Mouse (Mus musculus) frontal cortex, postnatal 10 days (tissue): Measurements from ENCODE around the gene Dhx9.
"Not testable (repeated sequence)": the region's sequence is repeated elsewhere in the genome, so short reads cannot be mapped to it uniquely, and the experiment has no call there.

Experiments used
- DNase-seq, 2 experiments: peaks; one replicate each; pipeline ENCODE4 v3.0.0; 2022; ENCODE audit warnings: low spot score in 2 of 2, mixed read lengths in 1 of 2

Dhx9 gene

DNA sequence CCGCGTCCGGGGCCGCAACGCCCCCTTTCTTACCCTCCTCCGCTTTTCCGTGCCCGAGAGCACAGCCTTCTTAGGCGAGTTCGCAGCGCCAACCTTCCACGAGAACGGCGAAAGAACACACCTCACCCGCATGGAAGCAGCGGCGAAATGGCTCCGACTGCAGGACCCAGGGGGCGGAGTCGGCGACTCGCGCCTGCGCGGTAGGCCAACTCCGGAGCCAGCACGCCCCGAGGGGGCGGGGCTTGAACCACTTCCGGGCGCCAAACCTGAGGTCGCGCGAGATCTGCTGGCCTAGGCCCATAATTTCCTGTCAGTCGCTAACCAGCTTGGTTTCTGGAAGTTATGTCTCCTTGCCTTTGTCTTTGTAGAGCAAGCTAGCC, at the start of gene Dhx9:
Gene Dhx9 (minus strand): TSS at position 161 of the 380 bp plus-strand sequence.
- DNase-seq, result peak; percentile 96 to 98

DNA sequence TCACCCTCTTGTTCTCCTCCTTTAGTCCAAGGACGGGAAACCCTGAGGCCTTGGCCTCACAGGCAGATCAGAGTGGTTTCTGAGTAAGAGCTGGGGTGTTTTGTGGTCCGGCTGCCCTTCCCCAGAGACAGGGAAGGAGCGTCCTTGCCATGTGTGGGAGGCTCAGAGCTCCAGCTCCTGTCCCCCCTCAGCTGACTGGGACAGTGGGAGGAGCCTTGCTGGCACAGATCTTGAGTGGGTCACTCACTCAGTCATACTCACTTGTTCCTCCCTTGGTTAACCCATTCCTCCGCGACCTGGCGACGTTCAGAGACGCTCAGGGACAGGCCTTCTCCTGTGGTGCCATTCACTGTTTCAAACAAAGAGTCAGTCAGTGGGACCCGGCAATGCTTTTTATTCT, 48.2 kb upstream of the Dhx9 start:
- peak; percentile 37 to 45 for DNase-seq

DNA sequence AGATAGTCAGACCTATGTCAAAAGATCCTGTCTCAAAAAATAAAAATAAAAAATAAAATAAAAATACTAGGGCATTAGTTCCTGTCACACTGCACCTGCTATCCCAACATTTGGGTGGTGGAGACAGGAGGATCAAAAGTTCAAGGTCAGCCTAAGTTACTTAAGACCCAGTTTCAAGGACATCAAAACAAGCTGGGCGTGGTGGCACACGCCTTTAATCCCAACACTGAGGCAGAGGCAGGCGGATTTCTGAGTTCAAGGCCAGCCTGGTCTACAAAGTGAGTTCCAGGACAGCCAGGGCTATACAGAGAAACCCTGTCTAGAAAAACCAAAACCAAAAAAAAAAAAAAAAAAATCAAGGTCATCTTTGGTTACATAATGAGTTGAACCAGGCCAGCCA, 45.4 kb upstream of the Dhx9 start:
- not testable (repeated sequence) for DNase-seq

DNA sequence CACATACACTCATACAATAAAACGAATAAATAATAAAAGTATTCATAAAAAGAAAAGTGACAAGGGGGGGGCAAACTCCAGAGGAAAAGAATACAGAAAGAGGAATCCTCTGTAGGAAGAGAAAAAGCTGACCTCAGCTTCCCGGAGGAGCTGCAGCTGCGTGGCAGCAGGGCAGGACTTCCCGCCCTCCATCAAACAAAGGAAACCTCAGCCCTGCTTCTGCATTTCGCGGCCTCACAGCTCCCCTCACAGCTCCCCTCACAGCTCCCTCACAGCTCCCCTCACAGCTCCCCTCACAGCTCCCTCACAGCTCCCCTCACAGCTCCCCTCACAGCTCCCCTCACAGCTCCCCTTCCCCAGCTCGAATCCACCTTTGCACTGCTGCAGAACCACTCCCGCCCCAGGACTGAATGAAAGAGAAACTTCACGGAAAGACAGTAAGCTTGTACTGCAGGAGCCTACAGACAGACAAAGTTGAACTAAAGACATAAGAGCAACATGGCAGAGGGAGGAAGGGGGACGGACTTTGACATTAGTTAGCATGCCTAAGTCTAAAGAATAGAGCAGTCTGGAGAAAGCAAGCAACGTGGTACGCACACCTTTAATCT, 44.9 kb upstream of the Dhx9 start:
- DNase-seq, result no peak

DNA sequence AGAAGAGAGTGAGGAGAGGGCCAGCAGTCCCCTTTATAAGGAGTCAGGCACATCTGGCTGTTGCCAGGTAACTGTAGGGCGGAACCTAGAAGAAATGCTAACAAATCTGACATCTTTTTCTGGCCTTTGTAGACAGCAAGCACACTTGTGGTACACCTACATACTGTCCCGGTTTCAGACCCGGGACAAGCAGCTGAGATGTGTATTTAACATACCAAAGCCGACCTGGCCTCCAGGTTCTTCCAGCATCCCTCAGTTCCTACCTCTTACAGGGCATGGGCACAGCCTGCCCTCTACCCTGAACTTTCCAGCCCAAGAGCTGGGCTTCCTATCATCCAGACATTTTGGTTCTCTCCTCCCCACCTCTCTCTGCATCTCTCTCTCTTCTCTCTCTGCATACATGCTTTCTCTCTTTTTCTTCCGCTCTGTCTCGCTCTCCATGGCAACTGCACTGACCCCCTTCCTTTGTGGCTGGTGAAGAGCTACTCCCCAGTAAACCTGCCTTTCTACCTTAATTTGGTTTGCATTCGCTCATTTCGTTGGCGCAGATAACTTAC, 44.3 kb upstream of the Dhx9 start:
- no peak for DNase-seq

DNA sequence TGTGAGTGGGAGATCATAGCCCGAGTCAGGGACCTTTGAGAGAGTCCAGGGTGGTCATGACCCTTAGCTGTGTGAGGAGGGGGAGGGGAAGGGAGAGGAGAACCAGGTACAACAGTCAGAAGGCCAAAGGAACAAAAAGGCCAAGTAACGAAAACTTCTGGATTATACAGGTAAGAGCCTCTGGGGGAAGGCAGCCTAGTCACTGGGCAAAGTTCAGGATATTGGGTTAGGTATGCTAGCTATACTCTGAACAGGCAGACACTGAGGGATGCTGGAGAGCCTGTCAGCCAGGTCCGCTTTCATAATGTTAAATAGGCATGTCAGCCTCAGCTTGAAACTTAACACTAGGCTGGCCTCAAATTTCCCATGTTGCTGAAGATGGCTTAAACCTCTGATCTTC, 34.7 kb upstream of the Dhx9 start:
- no peak for DNase-seq

DNA sequence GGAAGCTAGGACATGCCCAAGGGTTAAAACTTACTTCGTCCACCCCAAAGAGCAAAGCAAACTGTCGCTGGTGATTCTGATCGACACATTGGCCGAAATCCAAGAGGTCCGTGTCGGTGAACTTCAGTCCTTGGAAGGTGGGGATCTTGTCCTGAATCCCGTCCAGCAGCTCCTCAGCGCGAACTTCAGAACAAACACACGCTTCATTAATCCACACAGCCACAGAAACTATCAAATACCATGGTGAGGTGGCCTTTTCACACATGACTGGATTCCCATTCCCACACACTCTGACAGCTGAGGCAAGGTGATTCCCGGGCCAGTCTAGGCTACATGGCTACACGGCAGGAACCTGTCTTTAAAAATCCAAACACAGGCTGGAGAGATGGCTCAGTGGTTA, 27.9 kb upstream of the Dhx9 start:
- DNase-seq, result no peak

DNA sequence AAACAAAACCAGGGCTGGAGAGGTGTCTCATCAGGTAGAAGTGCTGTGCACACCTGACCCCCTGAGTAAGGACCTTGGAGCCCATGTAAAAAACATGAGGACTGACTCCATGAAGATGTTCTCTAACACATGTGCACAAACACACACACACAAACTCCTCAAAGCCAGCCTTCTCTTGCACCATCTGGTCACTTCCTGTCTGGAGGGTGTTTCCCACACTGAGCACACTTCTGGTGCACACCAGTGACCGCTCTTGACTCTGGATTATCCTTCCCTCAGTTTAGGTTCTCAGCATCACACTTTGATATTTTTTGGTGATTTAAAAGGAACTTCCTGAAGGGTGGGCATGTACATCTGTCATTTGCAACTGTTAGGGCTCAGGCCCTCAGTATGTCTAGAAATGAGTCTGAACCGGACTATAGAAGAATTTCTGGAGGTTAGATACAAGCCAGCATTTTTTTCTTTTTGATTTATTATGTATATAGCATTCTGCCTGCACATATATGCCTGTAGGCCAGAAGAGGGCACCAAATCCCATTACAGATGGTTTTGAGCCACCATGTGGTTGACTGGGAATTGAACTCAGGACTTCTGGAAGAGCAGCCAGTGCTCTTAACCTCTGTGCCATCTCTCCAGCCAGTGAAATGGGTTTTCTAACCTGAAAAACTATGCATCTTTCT, 23.0 kb upstream of the Dhx9 start:
- DNase-seq, result no peak

DNA sequence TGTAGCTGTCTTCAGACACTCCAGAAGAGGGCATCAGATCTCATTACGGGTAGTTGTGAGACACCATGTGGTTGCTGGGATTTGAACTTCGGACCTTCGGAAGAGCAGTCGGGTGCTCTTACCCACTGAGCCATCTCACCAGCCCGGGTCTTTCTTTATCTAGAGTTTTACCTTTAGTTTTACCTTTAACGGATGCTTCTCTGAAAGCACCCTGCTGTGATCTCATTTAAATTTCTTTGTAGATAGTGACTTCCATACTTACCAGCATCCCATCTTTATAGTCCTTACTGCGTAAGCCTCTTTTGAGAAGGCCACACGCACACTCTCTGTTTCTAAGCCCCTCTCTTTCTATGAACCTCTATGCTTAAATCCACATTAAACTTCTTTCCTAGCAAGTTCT, 22.1 kb upstream of the Dhx9 start:
- DNase-seq, result not testable (repeated sequence)

DNA sequence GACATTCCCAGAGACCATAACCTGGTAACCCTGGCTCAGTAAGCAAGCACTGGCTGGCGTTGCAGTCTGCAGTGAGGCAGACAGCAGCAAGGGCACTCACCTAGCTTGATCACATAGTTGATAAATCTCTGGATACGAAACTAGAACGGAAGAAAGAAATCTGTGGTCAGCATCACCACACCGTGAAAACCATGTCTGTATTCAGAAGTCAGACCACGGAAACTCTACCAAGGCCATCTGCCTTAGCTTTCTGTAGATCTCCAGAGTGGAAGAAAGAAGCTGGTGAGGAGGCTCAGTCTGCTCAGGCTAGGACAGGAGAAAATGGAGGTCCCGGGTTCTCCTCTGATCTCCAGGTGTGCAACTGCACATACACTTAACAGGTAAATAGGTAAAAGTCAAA, 21.6 kb upstream of the Dhx9 start:
- DNase-seq, result no peak

DNA sequence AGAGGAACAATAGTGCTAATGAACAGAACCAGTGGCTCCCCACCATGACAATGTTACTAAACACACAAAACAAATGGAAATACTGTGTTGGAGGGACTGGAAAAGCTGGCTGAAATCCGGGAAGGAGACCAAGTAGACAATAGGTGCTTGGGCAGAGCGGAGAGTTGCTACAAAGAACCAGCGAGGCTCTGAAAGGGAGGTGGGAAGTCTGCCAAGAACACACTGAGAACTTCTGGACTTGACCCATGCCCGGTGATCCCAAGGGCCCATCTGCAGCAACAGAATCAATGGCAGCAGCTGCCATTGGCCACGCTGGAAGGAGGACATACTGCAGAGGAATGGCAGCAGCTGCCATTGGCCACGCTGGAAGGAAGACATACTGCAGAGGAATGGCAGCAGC, 18.8 kb upstream of the Dhx9 start:
- peak; percentile 28 to 56 for DNase-seq

DNA sequence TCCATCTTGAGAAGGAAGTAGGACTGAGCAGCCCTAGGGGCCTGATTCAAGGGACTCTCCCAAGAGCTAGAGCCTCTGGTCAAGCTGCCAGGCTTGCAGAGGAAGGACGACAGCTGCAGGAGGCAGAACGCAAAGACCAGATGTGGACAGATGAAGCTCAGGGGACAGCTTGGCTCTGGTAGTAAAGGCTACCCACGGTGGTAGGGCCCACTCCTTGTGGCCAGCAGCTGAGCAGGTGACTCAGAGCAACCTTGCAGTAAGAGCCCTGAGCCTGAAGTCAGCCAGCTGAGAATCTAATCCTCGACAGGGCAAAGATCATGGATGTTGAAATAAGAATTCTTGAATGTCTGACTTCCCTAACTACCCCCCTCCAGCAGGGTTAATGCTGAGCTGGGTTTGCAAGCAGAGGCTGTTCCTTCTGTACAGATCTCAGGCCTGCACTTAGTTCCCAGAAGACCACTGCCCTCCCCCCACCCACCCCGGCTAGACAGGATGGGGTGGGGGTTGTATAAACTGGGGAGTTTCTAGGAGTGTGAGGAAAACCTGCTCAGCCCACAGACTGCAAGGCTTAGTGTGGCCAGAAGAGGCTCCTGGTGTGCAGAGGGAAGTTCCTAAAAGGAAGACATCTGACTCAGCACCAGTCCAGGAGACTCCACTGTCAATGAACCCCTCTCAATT, 14.3 kb upstream of the Dhx9 start:
- DNase-seq, result no peak

DNA sequence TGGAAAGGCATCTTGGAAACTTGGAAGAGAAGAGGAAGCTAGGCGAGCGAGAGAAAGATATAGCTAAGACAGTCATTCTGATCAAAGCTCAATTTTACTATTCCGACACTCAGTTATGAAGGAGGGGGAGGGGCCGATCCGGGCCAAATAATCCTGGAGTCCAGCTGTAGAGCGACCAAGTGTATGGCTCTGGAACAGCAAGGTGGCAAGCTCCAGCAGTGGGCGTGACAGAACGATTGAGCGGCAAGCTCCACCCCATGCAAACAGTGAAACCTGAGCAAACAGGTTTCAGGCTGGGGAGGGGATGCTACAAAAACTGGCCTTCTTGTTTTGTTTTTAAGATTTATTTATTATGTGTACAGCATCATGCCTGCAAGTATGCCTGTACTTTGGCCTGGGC, 12.6 kb upstream of the Dhx9 start:
- no peak for DNase-seq

DNA sequence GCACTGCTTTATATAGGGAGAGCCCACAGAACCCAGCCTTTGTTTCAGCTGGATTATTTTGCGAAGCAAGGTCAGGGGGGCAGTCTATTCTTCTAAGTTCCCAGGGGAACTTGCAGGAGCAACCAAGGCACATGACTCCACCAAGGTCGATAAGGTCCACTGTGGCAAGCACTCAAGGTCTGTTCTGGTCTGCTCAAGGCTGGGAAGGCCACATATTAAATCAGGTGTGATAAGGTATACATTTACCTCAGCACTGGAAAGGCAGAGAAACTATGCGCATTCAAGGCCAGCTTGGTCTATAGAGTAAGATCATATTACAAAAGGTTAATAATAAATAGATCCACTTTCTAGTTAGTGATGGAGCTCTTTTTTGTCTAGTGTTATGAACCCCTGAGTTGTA, 8.6 kb upstream of the Dhx9 start:
- no peak for DNase-seq

DNA sequence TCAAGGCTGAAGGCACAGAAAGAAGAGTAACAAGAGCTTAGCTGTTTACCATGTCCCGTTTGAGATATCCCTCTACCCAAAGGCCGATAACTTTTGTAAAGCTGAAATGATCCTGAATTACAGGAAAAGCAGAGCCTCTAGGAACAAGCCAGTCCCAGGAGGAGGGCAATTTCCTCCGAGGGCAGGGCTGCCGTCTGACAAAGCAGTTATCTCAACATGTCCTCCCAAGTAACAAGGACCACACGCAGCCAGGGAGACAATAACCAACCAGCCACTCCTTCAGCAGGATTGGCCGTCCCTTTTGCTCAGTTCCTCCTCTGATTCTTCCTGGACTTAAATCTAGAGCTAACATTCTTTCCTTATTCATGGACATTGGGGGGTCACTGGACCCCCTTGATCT, 6.5 kb upstream of the Dhx9 start:
- no peak for DNase-seq

DNA sequence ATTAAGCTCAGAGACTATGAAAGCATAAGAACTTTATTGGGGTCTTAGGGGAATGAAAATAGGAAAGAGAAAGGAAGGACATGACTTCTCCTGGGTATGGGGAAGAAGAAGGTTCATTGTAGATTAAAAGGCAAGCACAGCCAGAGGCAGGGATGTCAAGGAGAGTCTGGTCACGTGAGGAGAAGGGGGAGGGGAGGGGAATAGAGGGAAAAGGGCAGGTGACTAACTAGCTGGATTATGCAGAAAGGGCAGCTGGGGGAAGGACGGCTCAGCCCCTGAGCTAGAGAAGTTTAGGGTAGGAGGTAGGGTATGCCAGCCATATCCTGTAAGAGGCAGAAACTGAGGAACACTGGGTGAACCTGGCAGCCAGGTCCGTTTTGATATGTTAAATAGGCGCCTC, 5.9 kb upstream of the Dhx9 start:
- no peak for DNase-seq

DNA sequence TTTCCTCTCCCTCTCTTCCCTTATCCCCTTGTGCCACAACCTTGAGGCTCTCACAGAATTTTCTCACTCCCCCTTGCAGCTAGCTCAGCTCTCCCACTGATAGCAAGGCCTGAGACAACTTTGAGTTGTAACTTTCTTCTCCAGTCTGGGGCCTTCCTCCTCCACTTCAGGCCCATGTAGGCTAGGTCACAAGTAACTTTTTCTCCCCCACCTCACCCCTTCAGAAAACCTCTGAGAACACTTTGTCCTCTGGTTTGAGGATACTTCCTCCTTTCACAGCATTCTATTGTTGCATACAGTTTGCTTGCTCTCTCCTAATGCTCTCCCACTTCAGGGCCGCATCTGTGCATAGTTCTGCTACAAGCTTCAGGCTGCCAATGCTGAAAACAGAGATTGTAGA, 4.4 kb upstream of the Dhx9 start:
- no peak for DNase-seq

DNA sequence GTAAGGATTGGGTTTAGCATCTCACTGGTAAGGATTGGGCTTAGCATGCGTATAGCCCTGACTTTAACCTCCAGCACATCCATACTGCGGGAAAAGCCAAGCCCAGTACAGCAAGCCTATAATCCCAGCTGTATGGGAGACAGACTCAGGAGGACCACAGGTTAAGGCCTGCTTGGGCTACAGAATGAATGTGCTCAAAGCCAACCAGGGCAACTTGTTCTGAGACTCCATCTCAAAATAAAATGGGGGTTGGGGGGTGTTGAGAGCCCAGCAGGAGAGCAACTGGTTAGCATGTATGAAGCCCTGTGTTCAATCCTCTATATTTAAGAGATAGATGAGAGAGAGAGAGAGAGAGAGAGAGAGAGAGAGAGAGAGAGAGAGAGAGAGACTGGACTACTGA, 3.9 kb upstream of the Dhx9 start:
- no peak for DNase-seq

DNA sequence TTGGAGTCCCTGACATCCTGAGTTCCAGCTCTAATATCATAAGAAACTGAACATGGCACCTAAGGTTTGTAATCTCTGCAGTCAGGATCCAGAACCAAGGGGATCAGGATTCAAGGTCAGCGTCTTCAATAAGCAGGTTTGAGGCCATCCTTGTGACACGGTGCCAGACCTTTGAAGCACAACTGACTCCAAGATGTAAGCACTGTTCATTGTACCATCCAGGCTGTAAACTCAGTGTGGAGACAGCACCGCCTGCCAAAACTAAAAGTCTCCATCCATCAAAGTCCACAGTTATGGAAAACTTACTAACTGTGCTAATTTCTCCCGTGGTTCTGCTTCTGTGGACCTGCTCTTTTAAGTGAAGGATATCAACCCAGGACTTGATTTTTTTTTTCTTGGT, 2.5 kb upstream of the Dhx9 start:
- DNase-seq, result no peak

DNA sequence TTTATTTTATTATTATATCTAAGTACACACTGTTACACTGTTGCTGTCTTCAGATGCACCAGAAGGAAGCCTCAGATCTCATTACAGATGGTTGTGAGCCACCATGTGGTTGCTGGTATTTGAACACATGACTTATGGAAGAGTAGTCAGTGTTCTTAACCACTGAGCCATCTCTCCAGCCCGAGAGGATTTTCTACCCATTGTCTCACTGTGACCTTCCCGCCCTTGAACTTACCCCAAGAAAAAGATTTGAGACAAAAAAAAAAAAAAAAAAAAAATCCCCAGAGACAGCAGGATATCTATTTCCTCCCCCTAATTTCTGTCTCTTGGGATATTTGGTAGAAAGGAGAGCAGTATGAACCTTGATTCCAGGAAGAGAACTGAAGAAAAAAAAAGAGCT, 2.1 kb upstream of the Dhx9 start:
- no peak for DNase-seq

DNA sequence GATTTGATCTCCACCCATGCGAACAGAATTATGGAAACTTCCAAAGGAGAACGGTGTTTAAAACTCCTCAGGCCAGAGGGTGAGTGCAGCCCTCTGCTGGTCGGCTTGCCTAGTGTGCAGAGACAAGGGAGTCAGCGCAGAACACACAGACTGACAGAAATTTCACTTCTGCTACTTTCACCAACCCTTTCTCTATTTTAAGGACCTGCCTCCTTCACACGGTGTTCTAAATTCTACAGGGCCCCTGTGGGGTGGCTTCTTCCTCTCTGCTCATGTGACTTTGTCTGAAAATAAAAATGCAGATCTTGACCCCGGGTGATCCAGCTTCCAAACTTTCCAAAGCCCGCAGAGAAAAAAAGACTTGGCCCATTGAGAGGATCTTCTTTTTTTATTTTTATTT, 1.7 kb upstream of the Dhx9 start:
- DNase-seq, result peak in 1 of 2 experiments; percentile 28

DNA sequence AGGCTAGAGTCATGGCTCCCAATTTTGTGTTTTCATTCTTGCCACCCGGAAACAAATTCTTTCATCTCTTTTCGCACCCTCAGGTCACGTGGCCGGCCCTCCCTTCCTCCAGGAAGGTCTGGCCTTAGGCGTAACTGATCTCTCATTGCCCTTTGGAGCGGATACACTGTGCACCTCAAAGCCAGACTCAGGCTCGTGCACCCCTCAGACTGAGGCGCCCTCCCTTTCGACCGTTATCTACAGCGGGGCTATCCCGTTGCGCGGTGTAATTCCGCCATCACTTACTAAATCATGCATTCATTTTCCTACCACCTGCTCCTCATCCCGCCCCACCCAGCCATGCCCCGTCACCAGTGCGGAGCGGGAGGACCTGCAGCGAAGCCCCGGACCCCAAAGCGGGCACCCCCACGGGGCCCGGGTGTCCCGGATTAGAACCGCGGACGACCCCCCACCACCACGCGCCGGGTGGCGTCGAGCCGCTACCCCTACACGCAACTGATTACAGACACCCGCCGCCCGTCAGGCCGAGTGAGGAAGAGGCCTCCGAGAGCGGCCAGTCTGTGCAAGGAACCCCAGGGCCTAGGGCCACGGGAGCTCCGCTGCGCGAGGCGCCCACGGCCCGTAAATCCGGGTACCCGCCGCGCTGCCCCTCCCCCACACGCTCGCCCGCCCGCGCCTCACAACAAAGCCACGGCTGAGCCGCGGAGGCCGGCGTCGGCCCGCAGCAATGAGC, 527 bp downstream of the Dhx9 start:
- DNase-seq, result peak; percentile 37 to 71
